Mouse (Mus musculus) c-Kit-negative CD71-positive TER-119-positive erythroid progenitor cells, embryonic 14.5 days (primary cell): ENCODE results near the gene Nhsl2.
"Not testable (repeated sequence)": the region's sequence is repeated elsewhere in the genome, so short reads cannot be mapped to it uniquely, and the experiment has no call there.

Experiments used
- DNase-seq: peaks from one replicate; pipeline ENCODE4 v3.0.0-alpha.2; 2013; ENCODE audit warnings: low read depth, low spot score

Gene Nhsl2

GRCm38 (mm10) chrX:101849281-101849821 is at the start of gene Nhsl2:
Nhsl2 (plus strand) TSS chrX:101849385.
- DNase-seq = no peak

DNA sequence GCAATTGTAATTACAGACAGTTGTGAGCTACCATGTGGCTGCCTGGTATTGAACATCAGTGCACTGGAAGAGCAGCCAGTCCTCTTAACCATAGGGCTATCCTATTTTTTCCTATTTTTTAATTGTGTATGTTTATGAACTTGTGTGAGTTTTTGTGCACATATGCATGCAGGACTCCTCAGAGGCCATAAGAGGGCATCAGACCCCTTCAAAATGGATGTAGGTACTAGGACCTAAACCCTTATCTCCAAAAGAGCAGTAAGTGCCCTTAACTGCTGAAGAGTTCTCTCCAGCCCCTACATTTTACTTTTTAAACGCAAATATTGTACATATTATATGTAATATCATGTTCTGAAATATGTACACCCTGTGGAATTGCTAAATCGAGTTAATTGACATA is 43.7 kb upstream of the Nhsl2 start:
- DNase-seq = no peak

GRCm38 (mm10) chrX:101811750-101812149 is 37.4 kb upstream of the Nhsl2 start:
- no peak for DNase-seq

DNA sequence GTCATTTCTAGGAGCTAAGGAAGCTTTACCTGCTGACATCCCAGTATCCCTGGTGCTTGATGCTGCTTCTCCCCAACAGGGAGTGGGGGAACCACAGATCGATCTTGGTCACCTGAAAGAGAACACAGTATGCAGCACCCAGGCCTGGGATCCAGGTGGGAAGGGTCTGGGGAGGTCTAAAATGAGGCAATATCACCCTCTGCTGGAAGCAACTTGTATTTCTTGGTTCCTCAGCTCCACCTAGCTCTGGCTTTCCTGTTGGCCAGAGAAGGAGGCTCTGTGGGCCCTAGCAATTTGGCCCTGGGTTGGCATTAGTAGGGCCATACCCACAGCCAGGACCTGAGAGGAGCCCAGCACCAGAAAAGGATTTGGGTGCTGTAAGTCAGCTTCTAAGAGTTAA is 30.0 kb upstream of the Nhsl2 start:
- no peak for DNase-seq

DNA sequence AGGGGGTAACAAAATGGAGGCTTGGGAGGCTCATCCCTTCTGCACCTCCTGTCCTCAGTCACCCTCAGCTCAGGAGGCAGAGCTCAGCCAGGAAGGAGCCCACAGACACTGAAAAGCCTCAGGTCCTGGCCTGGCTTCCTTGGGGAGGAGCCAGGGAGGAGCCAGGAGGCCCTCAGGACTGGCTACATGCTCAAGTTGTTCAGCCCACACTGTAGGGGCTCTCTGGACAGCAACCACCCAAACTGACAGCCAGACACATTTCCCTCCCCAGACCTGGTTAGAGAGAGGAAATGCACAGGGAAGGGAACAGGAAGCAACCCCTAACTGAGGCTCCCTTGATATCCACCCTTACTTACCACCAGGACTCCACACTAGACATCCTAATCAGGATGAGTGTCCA is 29.2 kb upstream of the Nhsl2 start:
- DNase-seq = not testable (repeated sequence)

- no peak for DNase-seq
These were observed 1.9 kb upstream of the Nhsl2 start for GRCm38 (mm10) chrX:101847191-101847795.

DNA sequence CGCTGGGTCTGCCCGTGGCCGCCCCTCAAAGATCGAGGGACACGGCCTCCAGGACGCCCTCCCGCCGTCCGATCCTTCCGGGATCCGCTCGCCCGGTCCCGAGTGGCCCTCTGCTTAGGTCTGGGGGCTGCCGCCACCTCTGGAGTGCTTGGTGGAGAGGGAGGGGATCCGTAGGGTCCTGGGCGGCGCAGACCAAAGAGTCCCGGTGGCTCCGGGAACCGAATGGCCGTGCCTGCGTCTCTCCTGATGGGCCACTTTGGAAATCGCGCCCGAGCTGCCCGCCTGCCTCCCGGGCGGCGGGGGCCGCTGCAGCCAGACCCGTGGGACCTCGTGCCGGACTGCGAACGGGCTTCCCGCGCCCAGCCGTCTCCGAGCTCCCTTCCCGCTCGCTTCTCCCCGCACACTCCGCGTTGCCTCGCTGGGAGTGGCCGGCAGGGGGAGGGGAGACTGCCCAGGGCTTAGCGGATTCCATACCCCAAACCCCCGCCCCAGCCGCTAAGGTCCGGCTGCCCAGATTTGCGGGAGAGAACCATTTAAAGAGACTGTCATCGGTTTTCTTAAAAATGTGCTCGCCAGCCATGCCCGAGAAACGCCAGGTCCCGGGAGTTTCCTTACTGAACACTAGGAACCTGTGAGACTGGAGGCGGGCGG is 841 bp downstream of the Nhsl2 start:
- no peak for DNase-seq

- no peak for DNase-seq
These were observed 2.6 kb downstream of the Nhsl2 start for GRCm38 (mm10) chrX:101851566-101852354.

GRCm38 (mm10) chrX:101863666-101864378 is 14.6 kb downstream of the Nhsl2 start:
- DNase-seq = no peak

DNA sequence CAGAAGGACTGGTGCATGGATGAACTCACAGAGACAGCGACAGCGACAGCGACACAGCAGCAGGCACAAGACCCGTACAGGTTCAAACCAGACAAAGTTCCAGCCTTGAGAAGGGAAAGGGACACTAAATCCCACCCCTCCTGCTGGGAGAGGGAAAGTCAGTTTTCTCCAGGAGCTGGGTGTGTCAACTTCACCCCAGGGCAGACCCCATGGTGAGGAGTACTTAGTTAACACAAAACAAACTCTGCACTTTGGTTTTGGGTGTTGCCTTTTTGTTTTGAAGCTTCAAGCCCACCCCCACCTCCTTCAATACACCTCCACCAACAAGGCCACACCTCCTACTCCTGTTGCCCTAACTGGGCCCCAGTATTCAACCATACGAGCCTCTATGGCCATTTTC is 15.6 kb downstream of the Nhsl2 start:
- DNase-seq = no peak

GRCm38 (mm10) chrX:101874147-101874546 is 25.0 kb downstream of the Nhsl2 start:
- DNase-seq = no peak

- DNase-seq = no peak
These were observed 25.7 kb downstream of the Nhsl2 start for GRCm38 (mm10) chrX:101874901-101875300.

GRCm38 (mm10) chrX:101876136-101876535 is 27.0 kb downstream of the Nhsl2 start:
- DNase-seq = no peak

DNA sequence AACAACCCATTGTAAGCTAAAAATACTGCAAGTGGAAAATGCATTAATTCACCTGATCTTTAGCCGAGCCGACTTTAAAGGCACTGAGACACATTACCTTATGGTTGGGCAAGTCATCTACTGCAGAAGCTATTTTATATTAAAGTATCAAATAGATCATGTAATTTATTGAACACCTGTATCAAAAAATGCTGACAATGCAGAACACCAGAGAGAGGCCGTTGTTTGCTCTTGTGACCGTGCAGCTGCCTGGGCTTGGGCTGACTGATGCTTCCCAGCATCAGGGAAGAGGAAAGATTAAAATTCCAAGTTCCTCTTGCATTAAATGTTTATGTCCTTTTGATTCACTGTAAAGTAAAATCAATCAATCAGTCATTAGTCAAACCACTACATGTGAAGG is 28.7 kb downstream of the Nhsl2 start:
- DNase-seq = no peak

GRCm38 (mm10) chrX:101878546-101878945 is 29.4 kb downstream of the Nhsl2 start:
- DNase-seq = no peak

- DNase-seq = no peak
These were observed 33.1 kb downstream of the Nhsl2 start for GRCm38 (mm10) chrX:101882141-101882751.

GRCm38 (mm10) chrX:101889384-101889783 is 40.2 kb downstream of the Nhsl2 start:
- no peak for DNase-seq

GRCm38 (mm10) chrX:101889813-101890469 is 40.8 kb downstream of the Nhsl2 start:
- DNase-seq = no peak

GRCm38 (mm10) chrX:101893796-101894195 is 44.6 kb downstream of the Nhsl2 start:
- no peak for DNase-seq

DNA sequence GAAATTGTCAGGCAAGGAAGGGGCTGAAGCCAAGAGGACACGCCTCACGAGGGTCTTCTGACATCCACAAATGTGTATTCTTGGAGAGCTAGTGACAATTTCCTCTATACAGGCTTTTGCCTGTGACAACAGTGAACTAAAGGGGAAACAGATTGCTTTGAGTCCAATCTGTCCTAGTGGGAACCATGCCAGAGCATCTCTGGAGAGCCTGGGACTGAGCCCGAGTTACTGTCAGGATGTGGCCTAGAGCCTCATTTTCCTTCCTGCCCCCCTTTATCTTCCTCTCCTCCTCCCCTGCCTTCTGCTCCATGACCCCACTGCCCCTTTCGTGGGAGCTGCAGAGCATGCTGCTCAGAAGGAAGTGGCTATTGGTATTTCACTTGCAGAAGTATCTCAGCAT is 49.2 kb downstream of the Nhsl2 start:
- no peak for DNase-seq
